Mouse (Mus musculus) common myeloid progenitor, adult 5-6 weeks (primary cell): Measurements from ENCODE around the gene Tmbim4. TPM values are rescaled to one million over a fixed set of nuclear protein-coding genes. Genes with fewer than 3 reads are reported as not detected.
A peak's percentile ranks its signal among the peaks of the same experiment; 100 is the strongest.
"Not testable (repeated sequence)": the region's sequence is repeated elsewhere in the genome, so short reads cannot be mapped to it uniquely, and the experiment has no call there.

Experiments used
- ATAC-seq: replicated peaks from 2 replicates; pipeline ENCODE4 v1.8.0; 2016; ENCODE audit warnings: low read depth, mild to moderate bottlenecking, moderate TSS enrichment, inconsistent platforms; ENCODE audit not compliant: poor library complexity, severe bottlenecking
- total RNA-seq: library from RNA; stranded (forward); fragments of 200-1000, 187-1606 nt; gene quantifications from 2 replicates; pipeline ENCODE4 v1.2.3, GENCODE M21; 2017

Tmbim4 gene
- total RNA-seq, 1 experiment from 2014 or later = 97.8 TPM

DNA sequence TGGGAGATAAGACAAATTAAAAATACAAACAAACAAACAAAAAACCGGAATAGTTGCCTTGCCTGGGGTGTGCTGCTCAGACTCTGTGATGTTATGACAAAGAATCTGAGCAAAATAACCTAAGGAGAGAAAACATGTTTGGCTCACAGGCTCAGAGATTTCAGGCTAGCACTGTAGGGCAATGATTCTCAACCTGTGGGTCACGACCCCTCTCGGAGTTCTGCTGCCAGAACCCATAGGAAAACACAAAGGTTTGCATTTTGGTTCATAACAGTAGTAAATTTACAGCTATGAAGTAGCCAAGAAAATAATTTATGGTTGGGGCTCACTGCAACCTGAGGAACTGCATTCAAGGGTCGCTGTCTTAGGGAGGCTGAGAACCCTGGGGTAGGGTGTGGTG lies 9.1 kb upstream of the Tmbim4 start:
- no peak for ATAC-seq

DNA sequence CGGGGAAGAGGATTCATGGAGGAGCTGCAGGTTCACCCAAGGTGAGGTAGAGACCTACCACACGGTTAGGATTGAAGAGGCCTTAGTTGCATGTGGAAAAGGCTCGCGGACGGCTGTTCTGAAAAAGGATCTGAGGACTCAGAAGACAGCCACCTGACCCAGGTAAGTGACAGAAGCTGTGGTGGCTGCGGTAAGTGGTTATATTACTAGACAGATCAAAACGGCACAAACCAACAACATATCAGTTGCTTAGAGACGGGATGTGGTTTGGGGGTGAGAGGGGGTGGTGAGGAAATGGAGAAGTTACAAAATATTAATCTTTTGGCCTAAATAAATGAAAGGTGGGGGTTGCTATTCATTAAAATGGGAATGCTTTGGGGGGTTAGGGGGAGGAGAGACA lies 8.1 kb upstream of the Tmbim4 start:
- peak; percentile 79 for ATAC-seq

DNA sequence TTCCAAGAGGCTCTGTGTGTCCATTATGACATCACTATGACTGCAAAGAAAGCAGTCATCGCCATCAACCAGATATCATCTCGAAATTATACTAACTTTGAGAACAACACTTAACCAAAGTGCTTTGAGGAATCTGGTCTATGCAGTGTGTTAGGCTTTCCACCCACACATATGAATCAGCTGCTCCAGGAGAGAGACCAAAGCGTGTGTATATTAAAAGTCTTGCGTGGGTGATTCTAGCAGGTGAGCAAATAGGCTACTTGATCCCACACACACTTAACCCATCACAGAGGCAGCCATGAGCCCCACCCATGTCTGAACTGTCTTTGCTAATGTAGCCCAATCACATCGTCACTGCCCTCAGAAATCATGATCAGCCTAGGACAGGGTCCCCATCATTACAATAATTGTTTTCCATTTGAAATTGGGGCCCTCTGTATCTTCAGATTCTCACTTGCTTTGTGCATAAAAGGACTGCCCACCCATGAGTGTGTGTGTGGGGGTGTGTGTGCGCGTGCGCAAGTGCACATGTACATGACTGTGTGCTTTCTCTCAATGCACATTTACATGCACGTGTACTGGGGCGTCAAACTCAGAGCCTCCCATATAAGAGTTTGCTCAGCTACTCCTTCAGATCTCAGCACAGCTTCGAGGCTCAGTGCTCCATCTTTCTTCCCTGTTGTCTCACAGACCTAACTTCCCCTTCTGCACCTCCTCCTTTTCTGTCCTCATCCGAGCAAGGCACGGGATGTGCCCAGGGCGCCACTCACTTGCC lies 4.1 kb upstream of the Tmbim4 start:
- ATAC-seq = 0 out of 2 replicates have a peak, but pooled peaks have one; percentile 7

GRCm38 (mm10) chr10:120201961-120202402 lies 592 bp downstream of the Tmbim4 start, which contains the start of gene Irak3:
Gene Irak3 (minus strand): TSS chr10:120202130.
- ATAC-seq = peak; percentile 68

- ATAC-seq = peak; percentile 22
These were observed 1.3 kb downstream of the Tmbim4 start for GRCm38 (mm10) chr10:120202467-120203250.

DNA sequence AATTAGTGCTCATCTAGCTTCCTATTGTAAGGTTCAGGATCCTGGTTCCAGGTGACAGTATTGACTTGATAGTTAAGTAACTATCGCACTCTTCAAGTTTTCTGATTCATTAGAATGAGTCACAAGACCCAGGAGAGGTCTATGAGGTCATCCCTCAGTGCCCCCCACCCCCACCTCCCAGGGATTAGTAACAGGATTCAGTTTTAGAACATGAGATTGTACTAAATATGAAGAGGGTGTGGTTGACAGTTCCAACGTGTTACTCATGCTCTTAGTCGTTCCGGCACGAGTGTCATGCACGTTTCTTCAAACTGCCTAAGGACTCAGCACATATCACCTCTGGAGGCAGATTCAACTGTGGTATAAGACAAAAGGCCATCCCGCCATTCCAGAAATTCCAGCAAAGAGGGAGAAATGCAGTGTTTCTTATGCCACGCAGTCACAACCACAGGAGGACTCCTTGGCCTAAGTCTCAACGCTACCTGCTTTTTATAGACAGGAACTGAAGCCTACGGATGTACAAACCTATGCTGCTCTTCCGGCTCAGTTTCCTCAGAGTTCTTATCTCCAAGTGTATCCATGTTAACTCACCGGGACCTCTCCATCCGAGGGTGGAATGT lies 3.3 kb downstream of the Tmbim4 start:
- ATAC-seq = no peak

DNA sequence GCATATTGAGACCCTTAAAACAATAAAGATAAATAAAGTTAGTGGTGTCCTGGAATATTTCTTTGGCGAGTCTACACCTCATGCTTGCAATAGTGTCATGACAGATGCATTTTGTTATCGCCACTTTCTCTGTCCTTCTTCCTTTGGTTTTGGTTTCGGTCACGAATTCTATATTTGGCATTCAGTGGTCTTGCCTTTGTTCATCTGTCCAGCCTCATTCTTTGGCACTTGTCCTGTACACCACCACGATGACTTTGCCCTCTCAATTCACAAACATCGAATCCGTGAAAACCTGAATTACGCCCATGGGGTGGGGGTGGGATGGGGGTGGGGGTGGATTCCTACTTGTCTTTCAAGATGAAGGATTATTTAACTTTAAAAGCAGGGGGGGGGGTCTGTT lies 6.6 kb downstream of the Tmbim4 start:
- ATAC-seq = peak; percentile 26

- peak; percentile 91 for ATAC-seq
These were observed 7.5 kb downstream of the Tmbim4 start for GRCm38 (mm10) chr10:120208575-120209538.

DNA sequence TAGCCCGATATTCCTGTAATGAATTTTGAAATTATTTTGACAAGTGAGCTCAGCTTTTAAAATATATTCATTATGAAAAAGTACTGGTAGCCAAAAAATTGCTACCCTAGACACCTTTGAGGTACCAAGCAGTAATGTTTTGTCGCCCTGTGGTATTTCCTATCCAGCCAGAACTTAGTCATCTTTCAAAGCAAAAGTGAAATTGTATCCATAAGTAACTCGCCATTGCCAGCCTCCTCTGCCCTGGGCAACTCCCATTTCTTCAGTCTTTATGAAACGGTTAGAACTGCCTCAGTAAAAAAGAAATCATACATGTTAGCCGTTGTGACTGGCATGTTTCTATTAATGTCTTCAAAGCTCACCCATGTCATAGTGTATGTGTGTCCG lies 8.1 kb downstream of the Tmbim4 start:
- peak; percentile 59 for ATAC-seq

DNA sequence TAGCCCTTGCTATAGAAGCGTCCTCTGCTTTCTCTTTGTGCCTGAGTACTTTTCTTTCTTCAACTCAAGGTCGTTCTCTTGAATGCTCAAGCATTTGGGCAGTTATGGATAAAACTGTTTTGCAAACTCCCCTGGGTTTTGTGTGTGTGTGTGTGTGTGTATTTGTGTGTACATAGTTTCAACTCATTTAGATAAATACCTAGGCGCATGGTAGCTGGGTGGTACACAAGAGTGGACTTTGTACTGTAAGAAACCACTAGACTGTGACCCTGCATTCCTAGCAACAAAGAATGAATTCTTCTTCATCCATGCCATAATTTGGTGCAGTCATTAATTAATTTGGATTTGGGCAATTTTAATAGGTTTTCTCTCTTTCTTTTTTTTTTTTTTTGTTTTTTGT lies 8.7 kb downstream of the Tmbim4 start:
- ATAC-seq = no peak

GRCm38 (mm10) chr10:120217099-120217498 lies 15.7 kb downstream of the Tmbim4 start:
- not testable (repeated sequence) for ATAC-seq

GRCm38 (mm10) chr10:120218996-120219395 lies 17.6 kb downstream of the Tmbim4 start:
- no peak for ATAC-seq

- peak; percentile 98 for ATAC-seq
These were observed 18.4 kb downstream of the Tmbim4 start for GRCm38 (mm10) chr10:120219578-120220359.

DNA sequence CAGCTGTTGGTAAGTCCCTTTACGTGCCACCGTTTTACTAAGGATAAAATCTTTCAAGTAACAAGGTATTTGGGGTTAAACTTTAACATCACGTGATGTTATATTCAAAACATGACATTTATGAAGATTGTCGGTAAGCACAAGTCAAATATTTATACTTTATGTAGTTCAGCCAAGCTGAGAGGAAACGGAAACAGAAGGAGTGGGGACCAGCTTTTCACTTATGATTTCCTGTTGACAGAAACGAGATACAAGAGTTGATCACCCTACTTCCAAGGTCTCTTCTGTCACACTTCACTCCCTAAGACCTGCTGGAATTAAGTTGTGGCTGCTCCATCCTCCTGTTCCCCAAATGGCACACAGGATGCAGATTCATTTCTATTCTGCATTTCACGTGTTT lies 19.4 kb downstream of the Tmbim4 start:
- no peak for ATAC-seq

- peak; percentile 89 for ATAC-seq
These were observed 25.7 kb downstream of the Tmbim4 start, which contains the start of gene Llph for GRCm38 (mm10) chr10:120226871-120227661. Gene Llph (plus strand): TSS chr10:120227070.

- peak; percentile 53 for ATAC-seq
These were observed 30.3 kb downstream of the Tmbim4 start for GRCm38 (mm10) chr10:120231718-120232117.

DNA sequence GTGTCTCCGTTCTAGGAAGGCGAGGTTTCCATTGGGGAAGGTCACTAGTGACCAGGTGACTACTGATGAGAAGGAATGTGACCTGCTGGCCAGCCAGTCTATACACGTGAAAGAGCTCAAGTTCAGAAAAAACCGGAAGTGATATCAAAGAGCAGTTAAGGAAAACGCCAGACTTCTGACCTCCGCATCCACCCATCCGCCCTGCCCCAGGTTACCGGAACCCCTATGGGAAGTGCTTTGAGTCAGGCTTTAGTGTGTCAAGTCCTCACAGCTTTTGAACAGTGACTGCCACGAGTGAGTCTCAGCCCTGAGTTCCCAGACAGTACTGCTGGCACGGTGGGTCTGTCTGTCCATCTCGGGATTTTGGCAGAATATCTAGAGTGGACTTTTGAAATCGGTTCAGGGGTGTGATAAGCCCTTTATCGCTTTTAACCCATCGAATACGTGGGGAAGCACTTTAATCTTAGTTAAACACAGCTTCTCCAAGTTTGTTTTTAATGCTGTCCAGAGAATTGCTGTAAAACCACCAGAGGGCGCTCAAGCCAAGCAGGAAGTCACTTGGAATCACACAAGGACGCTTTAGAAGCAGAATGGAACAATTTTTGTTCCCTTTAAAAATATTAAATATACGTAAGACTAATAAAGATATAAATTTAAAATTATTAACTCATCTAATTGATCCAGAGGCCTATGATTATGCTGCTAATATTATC lies 32.4 kb downstream of the Tmbim4 start:
- peak; percentile 64 for ATAC-seq
